Mouse (Mus musculus) stomach, postnatal 0 days (tissue): Measurements from ENCODE around the gene Prkca. TPM values are rescaled to one million over a fixed set of nuclear protein-coding genes. Genes with fewer than 3 reads are reported as not detected.

ENCODE experiments used
- ATAC-seq: fragments of 200-750 bp; cut with Nextera tagmentation; 2 replicates; pipeline ENCODE4 v1.8.0; 2017; ENCODE audit not compliant: low FRiP score, low TSS enrichment
- DNase-seq: peaks from one replicate; pipeline ENCODE4 v3.0.0-alpha.2; 2016; ENCODE audit warnings: low spot score
- H3K27ac ChIP-seq: fragments of 300-500 bp; sonication (generic); replicated peaks from 2 replicates; pipeline ENCODE4 v1.5.1; 2014; ENCODE audit warnings: mild to moderate bottlenecking, control low read depth
- H3K27me3 ChIP-seq: fragments of 300-500 bp; sonication (generic); 2 replicates; pipeline ENCODE4 v1.6.1; 2014; ENCODE audit warnings: low read length; ENCODE audit not compliant: control insufficient read depth, insufficient read depth
- H3K36me3 ChIP-seq: fragments of 300-500 bp; sonication (generic); 2 replicates; pipeline ENCODE4 v1.6.1; 2014; ENCODE audit warnings: low read length, mixed read lengths; ENCODE audit not compliant: control insufficient read depth, insufficient read depth
- H3K4me1 ChIP-seq: fragments of 300-500 bp; sonication (generic); replicated peaks from 2 replicates; pipeline ENCODE4 v1.6.1; 2014; ENCODE audit warnings: antibody characterized with exemption; ENCODE audit not compliant: control insufficient read depth, insufficient read depth
- H3K4me2 ChIP-seq: fragments of 300-500 bp; sonication (generic); replicated peaks from 2 replicates; pipeline ENCODE4 v1.6.1; 2014; ENCODE audit warnings: low read depth, mild to moderate bottlenecking, control low read depth, moderate library complexity
- H3K4me3 ChIP-seq: fragments of 300-500 bp; sonication (generic); 2 replicates; pipeline ENCODE4 v1.5.1; 2014; ENCODE audit warnings: low read depth, low read length, control low read depth
- H3K9ac ChIP-seq: fragments of 300-500 bp; sonication (generic); 2 replicates; pipeline ENCODE4 v1.6.1; 2014; ENCODE audit warnings: mild to moderate bottlenecking, low read length, control low read depth, mixed read lengths
- H3K9me3 ChIP-seq: fragments of 300-500 bp; sonication (generic); 2 replicates; pipeline ENCODE4 v1.6.1; 2016; ENCODE audit warnings: low read length; ENCODE audit not compliant: control insufficient read depth
- CTCF ChIP-seq: IDR thresholded peaks from 2 replicates; pipeline ENCODE4 v1.5.1; 2016; ENCODE audit warnings: antibody characterized with exemption, low read depth, mild to moderate bottlenecking, moderate library complexity
- EP300 ChIP-seq: optimal IDR thresholded peaks from 2 replicates; pipeline ENCODE3; 2016; ENCODE audit warnings: antibody characterized with exemption
- WGBS: fragments of 180-500 bp; shearing (Covaris S2); extraction: QIAGEN DNeasy Blood & Tissue Kit; methylation state at CpG from one replicate; pipeline ENCODE4 v1.1.7; 2014; 5-methylcytosine and 5-hydroxymethylcytosine counted together
- polyA plus RNA-seq: library from polyadenylated mRNA; unstranded; fragments of >200 nt; fragmentation: Nextera tagmentation; extraction: Ambion mirVana; gene quantifications from 2 replicates; pipeline ENCODE4 v1.2.1, GENCODE M21; 2015

Gene Prkca
- polyA plus RNA-seq, 1 experiment from 2014 or later, result 3.7 TPM

- Histone ChIP-seq H3K9me3 (no peaks in the 10 kb centered on the region), H3K4me1 (no peaks in the 10 kb centered on the region), H3K4me2 (no peak overlapping the region), H3K27me3 (no peaks in the 10 kb centered on the region), H3K4me3 (no peak overlapping the region), H3K27ac (no peak overlapping the region), H3K9ac (no peak overlapping the region), H3K36me3 (peaks cover 5% of the 10 kb centered on the region; the same call in 1 of the 2 replicates)
- no peak for TF ChIP-seq EP300
- no peak for TF ChIP-seq CTCF
- DNase-seq (no peak), ATAC-seq (no peak)
- WGBS, result 81% methylated on average over 13 of the region's 13 CpGs
Measured at GRCm38 (mm10) chr11:107957566-107958350, 386.0 kb downstream of the Prkca start.

DNA sequence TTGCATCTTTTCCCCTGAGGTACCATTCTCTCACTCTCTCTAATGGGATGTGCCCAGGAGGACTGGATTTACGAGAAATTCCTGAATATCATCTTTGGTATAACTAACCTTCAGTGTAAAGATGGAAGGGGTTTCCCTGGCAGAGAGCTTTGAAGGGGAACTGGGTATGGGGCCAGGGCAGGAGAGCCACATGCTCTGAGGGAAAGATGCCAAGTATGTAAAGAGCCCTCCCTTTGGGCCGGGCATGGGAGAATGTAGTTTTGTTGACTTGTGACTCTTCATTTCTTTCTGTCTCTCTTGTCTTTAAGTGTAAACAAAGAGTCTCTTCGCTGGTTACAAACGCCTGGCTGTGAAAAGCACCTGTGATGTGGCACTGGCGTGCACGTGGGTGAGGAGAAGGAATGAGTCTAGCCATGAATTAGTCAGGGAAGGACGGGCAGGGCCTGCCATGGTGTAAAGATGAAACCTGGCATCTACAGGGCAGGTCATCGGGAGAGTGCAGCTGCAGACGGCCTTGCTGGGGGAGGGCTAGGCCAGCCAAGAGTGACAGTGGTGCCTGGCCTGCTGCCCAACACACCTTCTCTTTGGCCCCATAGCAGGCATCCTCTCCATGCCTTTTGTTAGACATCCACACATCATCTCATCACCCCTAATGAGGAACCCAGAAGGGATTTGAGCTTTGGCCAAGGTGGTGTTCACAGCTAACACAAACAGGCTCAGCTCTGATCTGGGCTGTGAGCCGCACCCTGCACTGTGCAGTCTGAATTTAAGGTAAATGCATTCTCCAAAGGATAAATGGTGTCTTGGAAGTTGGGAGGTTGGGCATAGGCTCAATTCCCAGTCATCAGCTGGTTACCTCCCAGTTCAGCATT, 388.3 kb downstream of the Prkca start:
- Histone ChIP-seq H3K4me3 (no peak overlapping the region), H3K36me3 (peaks cover 4% of the 10 kb centered on the region; the same call in 1 of the 2 replicates), H3K27ac (no peak overlapping the region), H3K9me3 (no peaks in the 10 kb centered on the region), H3K27me3 (no peaks in the 10 kb centered on the region), H3K9ac (no peak overlapping the region), H3K4me2 (no peak overlapping the region), H3K4me1 (no peaks in the 10 kb centered on the region)
- ATAC-seq (no peak), DNase-seq (no peak)
- 68% methylated on average over 10 of the region's 10 CpGs for WGBS
- TF ChIP-seq CTCF, result no peak
- TF ChIP-seq EP300, result no peak

DNA sequence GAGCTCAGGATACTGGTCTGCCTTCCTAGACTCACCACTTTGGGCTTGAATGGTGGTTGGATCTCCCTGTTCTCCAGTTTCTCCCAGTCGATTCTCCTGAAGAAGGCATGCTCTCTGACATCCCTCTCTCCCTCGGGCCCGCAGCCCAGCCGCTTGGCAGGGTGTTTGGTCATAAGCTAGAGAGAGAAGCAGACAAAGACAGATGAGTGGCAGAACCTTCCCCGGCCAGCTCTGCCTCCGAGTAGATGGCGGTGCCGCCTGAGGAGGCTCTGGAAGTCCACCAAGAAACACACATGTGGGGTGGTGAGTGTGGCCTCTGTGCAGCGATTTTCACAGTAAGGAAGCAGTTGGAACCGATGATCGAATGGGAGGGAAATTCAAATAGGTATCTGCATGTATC, 392.3 kb downstream of the Prkca start:
- DNase-seq (no peak), ATAC-seq (no peak)
- Histone ChIP-seq H3K27me3 (no peaks in the 10 kb centered on the region), H3K36me3 (no peaks in the 10 kb centered on the region; the same call in 1 of the 2 replicates), H3K4me2 (no peak overlapping the region), H3K9me3 (no peaks in the 10 kb centered on the region), H3K4me1 (no peaks in the 10 kb centered on the region), H3K4me3 (no peak overlapping the region), H3K27ac (no peak overlapping the region), H3K9ac (no peak overlapping the region)
- TF ChIP-seq CTCF (no peak), EP300 (no peak)
- WGBS, result 80% methylated on average over 11 of the region's 11 CpGs

- H3K4me2 ChIP-seq, result no peak overlapping the region
- H3K9me3 ChIP-seq, result no peaks in the 10 kb centered on the region
- H3K27ac ChIP-seq, result no peak overlapping the region
- H3K4me1 ChIP-seq, result no peaks in the 10 kb centered on the region
- H3K4me3 ChIP-seq, result no peak overlapping the region
- no peak for TF ChIP-seq CTCF
- no peak for TF ChIP-seq EP300
- no peaks in the 10 kb centered on the region; the same call in 1 of the 2 replicates for H3K36me3 ChIP-seq
- no peaks in the 10 kb centered on the region for H3K27me3 ChIP-seq
- WGBS, result 82% methylated on average over 4 of the region's 4 CpGs
- DNase-seq (no peak), ATAC-seq (no peak)
- H3K9ac ChIP-seq, result no peak overlapping the region
Measured at GRCm38 (mm10) chr11:107950658-107951057, 393.1 kb downstream of the Prkca start.

DNA sequence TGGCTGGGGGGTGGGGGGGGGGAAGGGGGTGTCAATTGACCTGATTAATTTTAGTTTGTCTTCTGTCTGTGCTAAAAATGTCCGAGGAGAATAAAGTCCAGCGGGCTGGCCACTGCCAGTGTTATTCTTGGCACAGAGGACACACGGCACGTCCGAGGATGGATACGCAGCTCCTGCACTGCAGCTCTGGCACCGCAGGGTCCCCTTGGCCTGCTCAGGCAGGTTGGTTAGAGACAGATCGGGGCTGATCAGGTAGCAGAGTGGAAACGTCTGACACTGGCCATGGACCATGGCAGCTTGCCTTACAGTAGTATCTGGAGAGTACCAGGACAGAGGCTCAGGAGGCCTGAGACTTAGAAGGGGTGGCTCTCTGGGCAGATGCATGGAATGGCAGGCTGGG, 393.5 kb downstream of the Prkca start:
- H3K9ac ChIP-seq, result no peak overlapping the region
- H3K4me2 ChIP-seq, result no peak overlapping the region
- DNase-seq (no peak), ATAC-seq (no peak)
- no peak overlapping the region for H3K27ac ChIP-seq
- no peak for TF ChIP-seq CTCF
- TF ChIP-seq EP300, result no peak
- H3K9me3 ChIP-seq, result no peaks in the 10 kb centered on the region
- no peaks in the 10 kb centered on the region for H3K4me1 ChIP-seq
- no peak overlapping the region for H3K4me3 ChIP-seq
- no peaks in the 10 kb centered on the region; the same call in 1 of the 2 replicates for H3K36me3 ChIP-seq
- H3K27me3 ChIP-seq, result no peaks in the 10 kb centered on the region
- WGBS, result 79% methylated on average over 9 of the region's 9 CpGs

- no peaks in the 10 kb centered on the region for H3K27me3 ChIP-seq
- no peaks in the 10 kb centered on the region for H3K9me3 ChIP-seq
- H3K27ac ChIP-seq, result no peak overlapping the region
- no peak overlapping the region for H3K4me2 ChIP-seq
- no peak overlapping the region for H3K4me3 ChIP-seq
- ATAC-seq, result no peak
- no peak for TF ChIP-seq CTCF
- TF ChIP-seq EP300, result no peak
- no peak overlapping the region for H3K9ac ChIP-seq
- 90% methylated on average over 1 of the region's 1 CpGs for WGBS
- no peaks in the 10 kb centered on the region; the same call in 1 of the 2 replicates for H3K36me3 ChIP-seq
- no peak for DNase-seq
- no peaks in the 10 kb centered on the region for H3K4me1 ChIP-seq
Measured at GRCm38 (mm10) chr11:107947951-107948350, 395.8 kb downstream of the Prkca start.
